Mouse (Mus musculus): ENCODE results near the gene Polr3gl.

- TF ChIP-seq CTCF (conservative IDR thresholded peaks at IDR 0.05; ENCODE audit: insufficient read depth, insufficient read length, low read depth, low read length) (no peak), POLR2A (IDR thresholded peaks at IDR 0.05; ENCODE audit: low read depth, low read length) (no peak)
Measured at GRCm38 (mm10) chr3:96599069-96599393, 5.0 kb upstream of the Polr3gl start.

All from kidney, adult 2 months (tissue).